Mouse (Mus musculus) MEL (cell line): ENCODE measurements around the gene Zdhhc7. TPM values are rescaled to one million over a fixed set of nuclear protein-coding genes. Genes with fewer than 3 reads are reported as not detected.

Source experiments
- DNase-seq: peaks from one replicate; pipeline ENCODE4 v3.0.0; 2011; ENCODE audit warnings: low read depth, low spot score
- H3K27ac ChIP-seq: 2 replicates; pipeline ENCODE4 v1.5.1; 2012; ENCODE audit warnings: low read depth, mild to moderate bottlenecking, control low read depth, low read length, moderate library complexity; ENCODE audit not compliant: control insufficient read depth
- H3K27me3 ChIP-seq, 2 experiments: fragments of 150-350 bp in 1 of 2; sonication (generic) in 1 of 2; 2 replicates each; pipeline ENCODE4 v1.6.1; 2012; ENCODE audit warnings: low read length in 2 of 2, mild to moderate bottlenecking in 2 of 2, improper control_type of control experiment in 1 of 2, moderate library complexity in 1 of 2; ENCODE audit not compliant: insufficient read depth in 2 of 2, control insufficient read depth in 1 of 2
- H3K36me3 ChIP-seq, 2 experiments: 2 replicates each; pipeline ENCODE4 v1.6.1; 2012 to 2014; ENCODE audit warnings: low read length in 2 of 2, improper control_type of control experiment in 1 of 2, inconsistent platforms in 1 of 2, mild to moderate bottlenecking in 1 of 2; ENCODE audit not compliant: insufficient read depth in 2 of 2, control insufficient read depth in 1 of 2
- H3K4me1 ChIP-seq, 2 experiments: fragments of 150-350 bp in 1 of 2; sonication (generic) in 1 of 2; 2 replicates each; pipeline ENCODE4 v1.6.1; 2012; ENCODE audit warnings: low read length in 2 of 2, improper control_type of control experiment in 1 of 2, mild to moderate bottlenecking in 1 of 2; ENCODE audit not compliant: insufficient read depth in 2 of 2, control insufficient read depth in 1 of 2
- H3K4me3 ChIP-seq, 2 experiments: fragments of 150-350 bp in 1 of 2; sonication (generic) in 1 of 2; 2 replicates each; pipeline ENCODE4 v1.5.1; 2012; ENCODE audit warnings: low read depth in 2 of 2, low read length in 2 of 2, mild to moderate bottlenecking in 2 of 2, moderate library complexity in 2 of 2, control low read depth in 1 of 2, improper control_type of control experiment in 1 of 2; ENCODE audit not compliant: control insufficient read depth in 1 of 2, insufficient read depth in 1 of 2
- H3K79me2 ChIP-seq: 2 replicates; pipeline ENCODE4 v1.6.1; 2012; ENCODE audit warnings: mild to moderate bottlenecking, low read length, moderate library complexity; ENCODE audit not compliant: control insufficient read depth, poor library complexity, insufficient read depth
- H3K9ac ChIP-seq: 2 replicates; pipeline ENCODE4 v1.6.1; 2012; ENCODE audit warnings: low read depth, mild to moderate bottlenecking, control low read depth, low read length, moderate library complexity; ENCODE audit not compliant: control insufficient read depth, poor library complexity, severe bottlenecking
- H3K9me3 ChIP-seq: fragments of 150-350 bp; sonication (generic); replicated peaks from 2 replicates; pipeline ENCODE4 v1.6.1; 2012; ENCODE audit warnings: mild to moderate bottlenecking, low read length, improper control_type of control experiment, moderate library complexity; ENCODE audit not compliant: insufficient read depth
- BHLHE40 ChIP-seq: IDR thresholded peaks from 2 replicates; pipeline ENCODE4 v1.6.1; 2012; ENCODE audit warnings: low read depth, mild to moderate bottlenecking, inconsistent platforms, low read length, improper control_type of control experiment, borderline replicate concordance
- CHD1 ChIP-seq: IDR thresholded peaks from 2 replicates; pipeline ENCODE4 v1.6.1; 2012; ENCODE audit warnings: low read depth, mild to moderate bottlenecking, inconsistent platforms, low read length, improper control_type of control experiment
- CTCF ChIP-seq, 3 experiments: IDR thresholded peaks in 2 of 3; conservative IDR thresholded peaks in 1 of 3; 2 replicates each; pipeline ENCODE4 v1.5.1; 2011 to 2012; ENCODE audit warnings: low read length in 3 of 3, low read depth in 2 of 3, mild to moderate bottlenecking in 2 of 3, improper control_type of control experiment in 1 of 3, inconsistent platforms in 1 of 3, mixed read lengths in 1 of 3, moderate library complexity in 1 of 3; ENCODE audit not compliant: control insufficient read depth in 1 of 3, insufficient read depth in 1 of 3, poor library complexity in 1 of 3, severe bottlenecking in 1 of 3
- E2F4 ChIP-seq: IDR thresholded peaks from 2 replicates; pipeline ENCODE4 v1.6.1; 2011; ENCODE audit warnings: low read depth, low read length, improper control_type of control experiment, borderline replicate concordance
- ELF1 ChIP-seq: IDR thresholded peaks from 2 replicates; pipeline ENCODE4 v1.6.1; 2014; ENCODE audit warnings: low read depth, mild to moderate bottlenecking, inconsistent platforms, low read length, improper control_type of control experiment, moderate library complexity
- ETS1 ChIP-seq: IDR thresholded peaks from 2 replicates; pipeline ENCODE4 v1.6.1; 2012; ENCODE audit warnings: low read depth, mild to moderate bottlenecking, inconsistent platforms, low read length, improper control_type of control experiment, moderate library complexity
- GABPA ChIP-seq: IDR thresholded peaks from 2 replicates; pipeline ENCODE4 v1.6.1; 2012; ENCODE audit warnings: low read depth, mild to moderate bottlenecking, inconsistent platforms, low read length, improper control_type of control experiment, moderate library complexity
- GATA1 ChIP-seq: IDR thresholded peaks from 2 replicates; pipeline ENCODE4 v1.6.1; 2011; ENCODE audit warnings: low read depth, low read length, improper control_type of control experiment
- HCFC1 ChIP-seq: IDR thresholded peaks from 2 replicates; pipeline ENCODE4 v1.6.1; 2012; ENCODE audit warnings: low read depth, mild to moderate bottlenecking, inconsistent platforms, low read length, improper control_type of control experiment, moderate library complexity
- KAT2A ChIP-seq: conservative IDR thresholded peaks from 2 replicates; pipeline ENCODE4 v1.6.1; 2012; ENCODE audit warnings: low read depth, low read length, improper control_type of control experiment, inconsistent platforms
- MAX ChIP-seq: IDR thresholded peaks from 2 replicates; pipeline ENCODE4 v1.6.1; 2011; ENCODE audit warnings: low read length, improper control_type of control experiment
- MEF2A ChIP-seq: IDR thresholded peaks from 2 replicates; pipeline ENCODE4 v1.6.1; 2014; ENCODE audit warnings: low read depth, mild to moderate bottlenecking, inconsistent platforms, low read length, improper control_type of control experiment; ENCODE audit not compliant: poor library complexity, insufficient replicate concordance, severe bottlenecking; ENCODE audit errors: extremely low read depth
- MXI1 ChIP-seq: IDR thresholded peaks from 2 replicates; pipeline ENCODE4 v1.6.1; 2011; ENCODE audit warnings: mild to moderate bottlenecking, low read depth, low read length, improper control_type of control experiment
- MYB ChIP-seq: IDR thresholded peaks from 2 replicates; pipeline ENCODE4 v1.6.1; 2011; ENCODE audit warnings: mild to moderate bottlenecking, low read depth, low read length, improper control_type of control experiment
- MYC ChIP-seq: IDR thresholded peaks from 2 replicates; pipeline ENCODE4 v1.6.1; 2011; ENCODE audit warnings: low read depth, mild to moderate bottlenecking, low read length, improper control_type of control experiment, moderate library complexity
- NELFE ChIP-seq: IDR thresholded peaks from 2 replicates; pipeline ENCODE4 v1.6.1; 2011; ENCODE audit warnings: low read depth, low read length, improper control_type of control experiment
- NRF1 ChIP-seq: IDR thresholded peaks from 2 replicates; pipeline ENCODE4 v1.6.1; 2014; ENCODE audit warnings: low read depth, mild to moderate bottlenecking, inconsistent platforms, low read length, improper control_type of control experiment, moderate library complexity; ENCODE audit not compliant: poor library complexity, insufficient read depth, severe bottlenecking
- POLR2A ChIP-seq, 2 experiments: IDR thresholded peaks; 2 replicates each; pipeline ENCODE4 v1.6.1; 2011 to 2012; ENCODE audit warnings: low read length in 2 of 2, mild to moderate bottlenecking in 2 of 2, control low read depth in 1 of 2, improper control_type of control experiment in 1 of 2, low read depth in 1 of 2, moderate library complexity in 1 of 2; ENCODE audit not compliant: control insufficient read depth in 1 of 2, insufficient read depth in 1 of 2, poor library complexity in 1 of 2
- POLR2AphosphoS2 ChIP-seq: IDR thresholded peaks from 2 replicates; pipeline ENCODE4 v1.6.1; 2011; ENCODE audit warnings: low read length, improper control_type of control experiment
- RAD21 ChIP-seq: IDR thresholded peaks from 2 replicates; pipeline ENCODE4 v1.6.1; 2011; ENCODE audit warnings: mild to moderate bottlenecking, low read depth, low read length, improper control_type of control experiment
- RCOR1 ChIP-seq: IDR thresholded peaks from 2 replicates; pipeline ENCODE4 v1.6.1; 2012; ENCODE audit warnings: low read depth, mild to moderate bottlenecking, inconsistent platforms, low read length, improper control_type of control experiment
- SIN3A ChIP-seq: IDR thresholded peaks from 2 replicates; pipeline ENCODE4 v1.6.1; 2012; ENCODE audit warnings: low read length, improper control_type of control experiment, inconsistent platforms
- SMC3 ChIP-seq: IDR thresholded peaks from 2 replicates; pipeline ENCODE4 v1.6.1; 2011; ENCODE audit warnings: low read depth, low read length, improper control_type of control experiment
- TAL1 ChIP-seq: IDR thresholded peaks from 2 replicates; pipeline ENCODE4 v1.6.1; 2012; ENCODE audit warnings: mild to moderate bottlenecking, inconsistent platforms, low read length, moderate library complexity, mixed read lengths
- UBTF ChIP-seq: IDR thresholded peaks from 2 replicates; pipeline ENCODE4 v1.6.1; 2012; ENCODE audit warnings: low read depth, mild to moderate bottlenecking, inconsistent platforms, low read length, improper control_type of control experiment, moderate library complexity, borderline replicate concordance; ENCODE audit not compliant: insufficient read depth
- USF1 ChIP-seq: IDR thresholded peaks from 2 replicates; pipeline ENCODE4 v1.6.1; 2014; ENCODE audit warnings: low read depth, mild to moderate bottlenecking, inconsistent platforms, low read length, improper control_type of control experiment, moderate library complexity
- USF2 ChIP-seq, 2 experiments: IDR thresholded peaks; 2 replicates each; pipeline ENCODE4 v1.6.1; 2011 to 2012; ENCODE audit warnings: improper control_type of control experiment in 2 of 2, low read length in 2 of 2, borderline replicate concordance in 1 of 2, inconsistent platforms in 1 of 2, low read depth in 1 of 2, mild to moderate bottlenecking in 1 of 2; ENCODE audit not compliant: insufficient read depth in 1 of 2
- ZC3H11A ChIP-seq: IDR thresholded peaks from 2 replicates; pipeline ENCODE4 v1.6.1; 2012; ENCODE audit warnings: low read depth, mild to moderate bottlenecking, inconsistent platforms, low read length, improper control_type of control experiment
- ZKSCAN1 ChIP-seq: IDR thresholded peaks from 2 replicates; pipeline ENCODE4 v1.6.1; 2012; ENCODE audit warnings: low read depth, mild to moderate bottlenecking, inconsistent platforms, low read length, improper control_type of control experiment, moderate library complexity
- ZMIZ1 ChIP-seq: IDR thresholded peaks from 2 replicates; pipeline ENCODE4 v1.6.1; 2012; ENCODE audit warnings: low read depth, mild to moderate bottlenecking, inconsistent platforms, low read length, improper control_type of control experiment, moderate library complexity
- polyA plus RNA-seq, 2 experiments: library from polyadenylated mRNA; stranded (reverse) in 1 of 2; unstranded in 1 of 2; fragments of >175 nt in 1 of 2; fragments of >200 nt in 1 of 2; gene quantifications; 2 replicates each; pipeline versions ENCODE4 v1.2.1 to v1.2.4; 2012; ENCODE audit warnings: low replicate concordance in 2 of 2, low read depth in 1 of 2; ENCODE audit not compliant: insufficient read length in 2 of 2, insufficient read depth in 1 of 2, missing spikeins in 1 of 2
- total RNA-seq: library from RNA; depleted of rRNA; stranded (reverse); fragments of 300-350 nt; gene quantifications from 2 replicates; pipeline ENCODE4 v1.2.3, GENCODE M21; 2012; rRNA removed

The Zdhhc7 gene
- total RNA-seq (36.5 and 54.4 TPM in 2 replicates), polyA plus RNA-seq (100 to 1,000 TPM in 1 of 2 experiments, 10 to 100 TPM in 1; 51.0 to 126 TPM)

DNA sequence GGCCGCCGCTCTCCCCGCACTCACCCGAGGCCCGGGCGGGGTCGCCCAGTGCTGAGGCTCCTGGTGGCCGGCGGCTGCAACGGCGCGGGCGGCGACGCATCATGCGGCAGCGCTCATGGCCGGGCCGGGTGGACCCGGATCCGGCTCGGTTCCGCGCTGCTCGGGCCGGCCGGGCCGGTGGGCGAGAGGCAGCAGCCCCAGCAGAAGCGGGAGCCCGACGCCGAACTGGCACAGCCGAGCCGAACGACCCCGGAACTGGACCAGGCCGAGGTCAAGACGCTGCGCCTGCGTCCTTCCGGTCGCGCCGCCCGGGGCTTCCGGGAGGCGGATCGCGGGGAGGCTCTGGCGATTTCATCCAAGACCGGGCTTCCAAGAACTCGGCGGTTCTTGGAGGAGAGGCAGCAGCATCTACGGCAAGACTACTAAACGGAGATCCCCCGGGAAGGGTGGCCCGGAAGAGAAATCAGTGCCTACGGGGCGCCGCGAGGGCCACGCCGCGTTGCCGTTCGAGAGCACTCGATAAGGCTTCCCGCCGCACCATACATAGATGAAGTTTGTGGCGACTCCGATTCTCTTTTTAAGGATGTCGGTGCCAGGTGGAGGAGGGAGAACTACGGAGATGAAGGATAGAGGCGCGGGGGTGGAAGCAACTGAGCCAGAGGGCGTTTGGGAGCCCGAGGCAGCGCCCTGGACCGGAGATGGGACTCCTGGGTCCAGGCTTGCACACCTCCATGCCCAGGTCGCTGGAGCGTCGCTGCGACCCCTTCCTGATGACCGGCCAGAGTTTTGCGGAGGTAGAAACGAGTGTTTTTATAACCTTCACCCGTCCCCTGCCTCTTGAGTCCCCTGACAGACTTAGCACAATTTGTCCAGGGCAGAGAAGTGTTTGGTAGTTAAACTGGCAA is at the start of gene Zdhhc7:
TSS of gene Zdhhc7 (minus strand) at position 415 of the 905 bp plus-strand sequence.
- peak; percentile 77 for DNase-seq
- peak within 1 kb of the TSS; percentile 79 for H3K27ac ChIP-seq

DNA sequence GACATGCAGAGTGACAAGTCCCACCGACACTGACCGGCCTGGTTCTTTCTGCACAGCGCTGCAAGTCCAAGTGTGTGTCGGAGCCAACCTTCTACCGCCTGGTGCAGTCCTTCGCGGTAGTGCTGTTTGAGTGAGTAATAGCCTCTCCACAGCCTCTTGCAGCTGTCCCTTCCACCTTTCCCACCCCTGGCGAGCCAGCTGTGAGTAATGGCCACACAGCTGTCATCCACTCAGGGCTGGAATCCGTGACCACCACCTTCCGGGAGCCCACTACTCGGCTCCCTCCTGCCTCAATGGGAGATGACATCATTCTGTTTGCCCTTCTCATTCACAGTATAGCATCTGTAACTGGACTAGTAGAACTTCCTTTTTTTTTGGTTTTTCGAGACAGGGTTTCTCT is 48.7 kb upstream of the Zdhhc7 start:
- no peaks in the 10 kb centered on the region for H3K36me3 ChIP-seq
- no peaks in the 10 kb centered on the region for H3K27me3 ChIP-seq
- no peak overlapping the region for H3K4me3 ChIP-seq
- H3K27ac ChIP-seq = no peak overlapping the region
- H3K4me1 ChIP-seq = no peaks in the 10 kb centered on the region
- H3K9me3 ChIP-seq = no peaks in the 10 kb centered on the region
- no peak overlapping the region for H3K9ac ChIP-seq
- DNase-seq = no peak
- no peaks in the 10 kb centered on the region for H3K79me2 ChIP-seq
- TF ChIP-seq ELF1 (no peak), MXI1 (no peak), ETS1 (no peak), MYB (no peak), ZMIZ1 (no peak), SMC3 (no peak), MEF2A (no peak), RCOR1 (no peak), ZKSCAN1 (no peak), UBTF (no peak), ZC3H11A (no peak), USF2 (IDR thresholded peaks at IDR 0.05; ENCODE audit: borderline replicate concordance in 1 of 2, insufficient read depth in 1 of 2, low read depth in 1 of 2, low read length in 2 of 2) (no peak), SIN3A (no peak), KAT2A (no peak), RAD21 (no peak), NRF1 (no peak), POLR2AphosphoS2 (no peak), MAX (no peak)

More for the DNA sequence above, at the start of gene Zdhhc7:
- peak; percentile 60 to 85; a peak in 3 of 4 replicates for TF ChIP-seq POLR2A (IDR thresholded peaks at IDR 0.05; ENCODE audit: control insufficient read depth in 1 of 2, insufficient read depth in 1 of 2, low read depth in 1 of 2, low read length in 2 of 2, poor library complexity in 1 of 2)
- TF ChIP-seq GABPA = 0 out of 2 replicates have a peak, but pooled peaks have one; percentile 8
- TF ChIP-seq POLR2AphosphoS2 = peak; percentile 62; the same call in 1 of the 2 replicates
- TF ChIP-seq ZKSCAN1 = no peak
- TF ChIP-seq E2F4 = 0 out of 2 replicates have a peak, but pooled peaks have one; percentile 55
- no peak for TF ChIP-seq UBTF
- peak; percentile 89 for TF ChIP-seq SIN3A
- peak; percentile 39; the same call in 1 of the 2 replicates for TF ChIP-seq GATA1
- no peak for TF ChIP-seq BHLHE40
- TF ChIP-seq HCFC1 = peak; percentile 90
- TF ChIP-seq CTCF (IDR thresholded peaks at IDR 0.05 in 2 of 3, conservative IDR thresholded peaks at IDR 0.05 in 1 of 3; ENCODE audit: control insufficient read depth in 1 of 3, insufficient read depth in 1 of 3, low read depth in 2 of 3, low read length in 3 of 3, poor library complexity in 1 of 3, severe bottlenecking in 1 of 3) = 0 out of 6 replicates have a peak, but pooled peaks of 1 of the 3 experiments have one; percentile 2
- TF ChIP-seq MYC = peak; percentile 38; the same call in 1 of the 2 replicates
- no peak for TF ChIP-seq TAL1
- TF ChIP-seq NRF1 = peak; percentile 57
- peak; percentile 91 for TF ChIP-seq ELF1
- TF ChIP-seq RAD21 = no peak
- TF ChIP-seq MXI1 = peak; percentile 70
- peak; percentile 83 for TF ChIP-seq NELFE
- TF ChIP-seq RCOR1 = 0 out of 2 replicates have a peak, but pooled peaks have one; percentile 17
- TF ChIP-seq ZMIZ1 = peak; percentile 76
- TF ChIP-seq KAT2A = peak; percentile 71
- TF ChIP-seq CHD1 = 0 out of 2 replicates have a peak, but pooled peaks have one; percentile 56
- no peak for TF ChIP-seq USF1
- peaks cover 6 to 12% of the 10 kb centered on the region in 2 experiments; a peak in 2 of 4 replicates for H3K4me1 ChIP-seq
- peak within 1 kb of the TSS; percentile 89 for H3K9ac ChIP-seq
- peaks cover 0 to 12% of the 10 kb centered on the region in 2 experiments; a peak in 2 of 4 replicates for H3K36me3 ChIP-seq
- no peaks in the 10 kb centered on the region for H3K9me3 ChIP-seq
- H3K4me3 ChIP-seq = peak within 1 kb of the TSS; percentile 98 to 99
- no peaks in the 10 kb centered on the region for H3K27me3 ChIP-seq
- peaks cover 29% of the 10 kb centered on the region for H3K79me2 ChIP-seq
